Mouse (Mus musculus) left cerebral cortex, adult 8-10 months (tissue): ENCODE measurements at regions not wholly inside any gene's neighbourhood (a gene's known extent, or its start where the extent isn't known, plus 50 kb on each side); places are given as distances from the start of the nearest gene placed in this dataset.
"Not testable (repeated sequence)": the region's sequence is repeated elsewhere in the genome, so short reads cannot be mapped to it uniquely, and the experiment has no call there.

Experiments
- DNase-seq, 2 experiments: peaks; one replicate each; pipeline ENCODE4 v3.0.0; 2022; ENCODE audit warnings: low spot score in 2 of 2

GRCm38 (mm10) chr3:31603237-31603636, 293.1 kb upstream of the Slc7a14 start:
- peak; percentile 28 to 63 for DNase-seq

- not testable (repeated sequence) for DNase-seq
These were observed 286.4 kb upstream of the Slc7a14 start for GRCm38 (mm10) chr3:31596581-31596980.

GRCm38 (mm10) chr3:31585971-31586370, 275.8 kb upstream of the Slc7a14 start:
- no peak for DNase-seq

- no peak for DNase-seq
These were observed 263.7 kb upstream of the Slc7a14 start for GRCm38 (mm10) chr3:31573849-31574248.
